Mouse (Mus musculus) gastrocnemius, postnatal 36 days (tissue): ENCODE measurements around the gene Arhgef5. TPM values are rescaled to one million over a fixed set of nuclear protein-coding genes. Genes with fewer than 3 reads are reported as not detected.

Source experiments
- DNase-seq, 2 experiments: peaks; one replicate each; pipeline ENCODE4 v3.0.0; 2022
- intact Hi-C: fragments of 180-260 bp; cut with DNase I; formaldehyde crosslinking; loops from one replicate; pipeline ENCODE4 v1.15.1; 2025
- total RNA-seq, 2 experiments: library from RNA; stranded (reverse); gene quantifications; 2 replicates each; pipeline ENCODE4 v1.2.3; 2021

Gene Arhgef5
- total RNA-seq, 2 experiments from 2014 or later, result 3.0 to 3.3 TPM

DNA sequence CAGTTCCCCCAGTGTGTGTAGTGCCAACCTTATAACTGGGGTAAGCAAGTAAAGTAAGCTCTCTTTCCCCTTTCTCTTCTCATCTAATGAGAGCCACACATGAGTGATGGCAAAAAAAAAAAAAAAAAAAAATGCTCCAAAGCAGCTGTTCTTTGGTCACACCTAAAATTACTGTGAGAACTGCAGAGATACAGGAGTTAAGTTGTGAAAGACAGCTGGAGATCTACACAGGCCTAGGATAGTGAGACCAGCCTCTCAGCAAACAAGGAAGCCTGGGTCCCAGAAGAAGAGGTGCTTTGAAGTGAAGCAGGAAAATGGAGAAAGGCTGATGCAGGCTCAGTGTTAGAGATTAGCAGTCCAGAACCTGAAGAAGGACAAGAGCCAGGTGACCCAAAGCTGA lies 47.2 kb downstream of the Arhgef5 start:
- DNase-seq, result no peak
- intact Hi-C loops, result no loop called here

DNA sequence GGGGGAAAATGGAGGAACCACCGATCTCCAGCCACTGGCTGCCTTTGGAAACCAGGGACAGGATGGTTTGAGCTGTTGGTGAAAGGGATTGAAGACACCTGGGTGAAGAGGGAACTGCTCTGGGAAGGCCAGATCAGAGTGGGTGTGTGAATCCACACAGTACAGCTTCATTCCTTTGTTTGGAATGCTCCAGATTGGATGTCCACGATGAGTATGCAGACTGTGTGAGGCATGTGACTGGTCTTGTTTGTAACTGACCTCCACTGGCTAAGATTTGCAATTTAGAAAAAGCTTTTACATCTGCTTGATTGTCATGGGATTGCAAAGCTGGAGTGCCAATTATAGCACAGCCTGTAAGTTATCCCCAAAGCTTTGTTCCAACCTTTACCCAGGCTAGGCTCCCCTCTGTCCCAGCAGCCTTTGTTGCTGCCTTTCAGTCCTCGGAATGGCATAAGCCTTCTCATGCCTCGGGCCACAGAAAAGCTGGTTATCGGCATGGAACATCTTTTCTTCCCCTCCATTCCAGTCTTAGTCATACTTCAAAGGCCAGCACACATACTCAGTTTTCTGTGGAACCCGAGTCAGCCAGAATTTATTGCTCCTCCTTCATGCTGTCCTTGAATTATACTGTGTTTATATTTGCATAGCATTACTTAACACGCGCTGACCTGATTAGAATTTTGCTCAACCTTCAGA lies 47.7 kb downstream of the Arhgef5 start:
- no peak for DNase-seq
- intact Hi-C loops, result no loop called here

DNA sequence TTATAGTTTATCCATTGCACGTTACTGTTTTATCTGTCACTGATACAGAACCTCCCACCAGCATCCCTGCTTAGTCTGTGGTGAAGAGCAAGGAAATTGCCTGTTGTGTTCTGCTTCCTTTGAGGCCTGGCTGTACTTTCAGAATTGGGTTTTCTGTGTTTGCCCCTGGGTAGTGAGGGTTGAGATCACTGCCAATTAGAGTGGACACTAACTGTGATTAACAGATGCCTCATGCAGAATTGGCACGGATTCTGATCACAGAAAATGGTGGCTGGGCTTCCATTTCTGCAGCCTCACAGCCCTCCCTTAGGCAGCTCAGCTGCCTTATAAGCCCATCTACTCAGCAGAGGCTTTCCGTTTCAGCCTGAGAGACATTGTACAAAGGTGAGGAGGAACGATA lies 68.1 kb downstream of the Arhgef5 start:
- intact Hi-C loops, result no loop called here
- no peak for DNase-seq

DNA sequence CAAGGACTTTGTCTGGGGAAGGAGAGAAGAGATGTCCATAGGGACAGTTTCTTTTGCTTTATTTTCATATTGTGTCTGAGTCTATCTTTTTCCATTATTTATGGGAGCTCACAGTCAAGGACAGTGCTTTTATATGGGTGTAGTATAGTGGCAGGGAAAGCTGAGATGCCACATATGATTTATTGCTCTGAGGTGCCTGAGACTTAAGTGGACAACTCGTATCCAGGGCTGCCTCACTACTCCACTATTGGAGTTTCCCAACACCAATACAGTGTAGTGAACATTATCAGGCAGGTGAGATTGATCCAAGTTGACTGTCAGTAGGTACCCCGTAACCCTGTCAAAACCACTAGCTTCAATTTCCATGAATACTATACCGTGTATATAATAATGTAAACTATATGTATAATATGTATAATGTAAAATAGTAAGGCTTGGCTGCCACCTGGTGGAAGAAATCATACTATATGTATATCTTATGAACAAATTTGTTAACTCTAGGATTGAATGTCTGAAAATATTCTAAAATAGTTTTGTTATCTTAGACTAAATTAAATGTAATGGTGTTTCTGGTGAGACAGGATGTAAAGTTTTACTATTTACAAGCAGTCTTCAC lies 70.3 kb downstream of the Arhgef5 start:
- intact Hi-C loops, result no loop called here

DNA sequence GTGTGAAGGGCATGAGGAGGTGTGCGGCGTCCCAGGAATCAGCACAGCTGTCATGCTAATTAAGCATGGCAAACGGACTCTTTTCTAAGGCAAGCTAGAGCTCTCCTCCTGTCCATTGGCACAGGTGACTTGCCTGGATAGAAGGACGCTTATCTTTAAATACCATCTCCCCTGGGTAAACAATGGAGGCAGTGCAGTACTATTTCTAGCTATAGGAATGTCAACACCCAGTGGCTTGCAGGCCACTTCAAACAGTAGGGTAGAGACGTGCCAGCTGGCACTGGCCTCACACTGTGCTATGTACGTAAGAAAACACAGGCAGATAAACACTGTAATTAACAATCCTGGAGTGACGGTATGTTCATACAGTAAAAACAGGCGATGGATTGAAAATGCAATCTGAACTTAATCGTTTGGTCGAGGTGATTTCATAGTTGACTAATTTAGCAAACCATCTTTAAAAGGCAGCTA lies 72.1 kb downstream of the Arhgef5 start:
- intact Hi-C loops, result no loop called here

More for the DNA sequence above, 70.3 kb downstream of the Arhgef5 start:
- DNase-seq, result no peak

DNA sequence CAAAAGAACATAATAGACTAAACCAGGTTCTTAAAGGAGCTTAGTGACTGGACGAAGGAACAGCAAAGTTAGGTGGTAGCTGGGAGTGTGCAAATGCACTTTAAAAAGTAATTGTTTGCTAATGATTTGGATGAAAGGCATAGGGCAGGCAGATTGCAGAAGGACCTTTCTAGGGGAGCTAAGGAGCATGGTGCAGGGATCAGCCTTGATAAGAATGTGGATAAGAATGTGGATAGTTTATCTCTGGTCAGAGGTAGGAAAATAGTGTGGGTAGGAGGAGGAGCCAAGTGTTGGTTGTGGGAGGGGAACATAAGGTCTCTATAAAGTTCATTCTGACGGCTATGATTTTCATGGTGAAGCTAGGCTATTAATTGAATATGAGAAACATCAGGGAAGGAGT lies 73.4 kb downstream of the Arhgef5 start:
- intact Hi-C loops, result loop anchor here (2.0 kb wide), 1 partner anchor 26 kb away; no protein-coding TSS in a partner anchor
- no peak for DNase-seq

More for the DNA sequence above, 72.1 kb downstream of the Arhgef5 start:
- no peak for DNase-seq

Other genes with a start within 250 kb of the Arhgef5 start
- not detected for gene Olfr441, start 159.2 kb upstream of the Arhgef5 start, total RNA-seq
- not detected for gene Olfr237-ps1, start 119.0 kb upstream of the Arhgef5 start, total RNA-seq
- not detected for gene Olfr437, start 102.3 kb upstream of the Arhgef5 start, total RNA-seq
- not detected for gene Olfr13, start 93.4 kb upstream of the Arhgef5 start, total RNA-seq
- not detected for gene Olfr435, start 68.4 kb upstream of the Arhgef5 start, total RNA-seq
- not detected for gene Olfr434, start 52.6 kb upstream of the Arhgef5 start, total RNA-seq
- gene Olfr47, start 34.1 kb upstream of the Arhgef5 start, total RNA-seq, result not detected
- gene Nobox, start 44.0 kb downstream of the Arhgef5 start, total RNA-seq, result not detected